In genomic region chr17:78585050-78585449, GRCm38 (mm10) we compare ENCODE assay signal across 16 mouse cellular contexts.
"Had no signal": no experiment of that assay in that cellular context is flagged by ENCODE, and none has a peak within 500 bp of the region (broad histone marks: within the 10 kb centered on the region; RNA-seq: fewer than 3 reads in every experiment).

No protein-coding gene starts in this region.

- H3K4me3 ChIP-seq: liver, embryonic 15.5 days; lung, embryonic 15.5 days; megakaryocyte, embryonic 14.5 days; midbrain, embryonic 13.5 days; midbrain, embryonic 15.5 days; neural tube, embryonic 12.5 days had no signal

- H3K9ac ChIP-seq: liver, embryonic 15.5 days; liver, postnatal 0 days; lung, embryonic 15.5 days; midbrain, embryonic 13.5 days; midbrain, embryonic 15.5 days; neural tube, embryonic 12.5 days had no signal

- H3K9me3 ChIP-seq: liver, embryonic 15.5 days; lung, embryonic 15.5 days; megakaryocyte, embryonic 14.5 days; midbrain, embryonic 13.5 days; midbrain, embryonic 15.5 days; neural tube, embryonic 12.5 days had no signal

- DNase-seq: liver, postnatal 0 days; lung, adult 2 months; lung, postnatal 14 days; lung, postnatal 36 days; right cerebral cortex, postnatal 14 days; thymus, adult 18-20 months; thymus, postnatal 14 days; thymus, postnatal 36 days had no signal

- H3K27me3 ChIP-seq: liver, embryonic 15.5 days; lung, embryonic 15.5 days; midbrain, embryonic 13.5 days; midbrain, embryonic 15.5 days; neural tube, embryonic 12.5 days had no signal

- H3K4me1 ChIP-seq: lung, embryonic 15.5 days; megakaryocyte, embryonic 14.5 days; neural tube, embryonic 12.5 days had no signal

- ATAC-seq: liver, postnatal 0 days; lung, postnatal 0 days; midbrain, embryonic 13.5 days; midbrain, embryonic 15.5 days had no signal

- H3K27ac ChIP-seq: liver, embryonic 15.5 days; lung, embryonic 15.5 days; macrophage; midbrain, embryonic 13.5 days; midbrain, embryonic 15.5 days; neural tube, embryonic 12.5 days had no signal

- H3K36me3 ChIP-seq: liver, embryonic 15.5 days; lung, embryonic 15.5 days; midbrain, embryonic 13.5 days; midbrain, embryonic 15.5 days; neural tube, embryonic 12.5 days had no signal
